Mouse (Mus musculus): Measurements from ENCODE around the gene Znfx1.

DNA sequence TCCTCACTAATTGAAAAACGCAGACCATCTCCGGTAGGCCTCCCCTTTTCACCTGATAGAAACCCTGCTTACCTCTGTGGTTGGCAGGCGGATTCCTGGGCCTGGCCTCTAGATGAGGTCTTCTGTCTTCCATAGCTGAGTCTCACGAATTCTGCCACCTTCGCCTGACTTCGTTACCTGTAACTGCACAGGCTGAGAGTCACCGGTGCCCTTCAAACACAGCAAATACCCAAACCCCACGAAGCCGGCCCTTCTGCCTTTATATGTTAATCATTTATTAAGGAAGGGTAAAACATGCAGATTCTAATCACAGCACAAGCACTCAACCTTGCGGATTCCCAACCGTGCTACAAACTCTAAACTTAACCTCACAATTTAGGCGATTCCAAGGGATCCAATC, 2.9 kb downstream of the Znfx1 start:
- TF ChIP-seq CTCF (IDR thresholded peaks at IDR 0.05; ENCODE audit: extremely low read depth, insufficient read depth, insufficient read length, insufficient replicate concordance) (no peak), POLR2A (IDR thresholded peaks at IDR 0.05; ENCODE audit: low read depth, low read length) (no peak)
